Mouse (Mus musculus) heart, embryonic 16.5 days (tissue): ENCODE results near the gene Afg1l. TPM values are rescaled to one million over a fixed set of nuclear protein-coding genes. Genes with fewer than 3 reads are reported as not detected.

Experiments
- ATAC-seq: fragments of 200-750 bp; cut with Nextera tagmentation; replicated peaks from 2 replicates; pipeline ENCODE4 v1.8.0; 2017; ENCODE audit warnings: moderate number of reproducible peaks; ENCODE audit not compliant: insufficient read depth, low FRiP score; ENCODE audit errors: extremely low read depth
- H3K27ac ChIP-seq: fragments of 300-500 bp; sonication (generic); 2 replicates; pipeline ENCODE4 v1.5.1; 2014; ENCODE audit warnings: mild to moderate bottlenecking, low read length, control low read depth, moderate library complexity
- H3K27me3 ChIP-seq: fragments of 300-500 bp; sonication (generic); 2 replicates; pipeline ENCODE4 v1.6.1; 2014; ENCODE audit warnings: low read length, mixed read lengths; ENCODE audit not compliant: control insufficient read depth, insufficient read depth
- H3K36me3 ChIP-seq: fragments of 300-500 bp; sonication (generic); 2 replicates; pipeline ENCODE4 v1.6.1; 2014; ENCODE audit not compliant: control insufficient read depth, insufficient read depth
- H3K4me1 ChIP-seq: fragments of 300-500 bp; sonication (generic); 2 replicates; pipeline ENCODE4 v1.6.1; 2014; ENCODE audit warnings: low read length, mixed read lengths; ENCODE audit not compliant: control insufficient read depth, insufficient read depth
- H3K4me2 ChIP-seq: fragments of 300-500 bp; sonication (generic); 2 replicates; pipeline ENCODE4 v1.6.1; 2014; ENCODE audit warnings: low read depth, mild to moderate bottlenecking, control low read depth, low read length
- H3K4me3 ChIP-seq: fragments of 300-500 bp; sonication (generic); 2 replicates; pipeline ENCODE4 v1.5.1; 2014; ENCODE audit warnings: mild to moderate bottlenecking, control low read depth, low read length
- H3K9ac ChIP-seq: fragments of 300-500 bp; sonication (generic); 2 replicates; pipeline ENCODE4 v1.6.1; 2014; ENCODE audit warnings: low read length, control low read depth
- H3K9me3 ChIP-seq: fragments of 300-500 bp; sonication (generic); replicated peaks from 2 replicates; pipeline ENCODE4 v1.6.1; 2016; ENCODE audit warnings: low read length; ENCODE audit not compliant: control insufficient read depth
- WGBS: fragments of 180-500 bp; shearing (Covaris S2); extraction: QIAGEN DNeasy Blood & Tissue Kit; methylation state at CpG from one replicate; pipeline ENCODE4 v1.1.7; 2014; 5-methylcytosine and 5-hydroxymethylcytosine counted together
- polyA plus RNA-seq: library from polyadenylated mRNA; unstranded; fragments of >200 nt; fragmentation: Nextera tagmentation; extraction: Ambion mirVana; gene quantifications from 2 replicates; pipeline ENCODE4 v1.2.1, GENCODE M21; 2015

Afg1l gene
- polyA plus RNA-seq, 1 experiment from 2014 or later: 22.1 TPM

GRCm38 (mm10) chr10:42510141-42510540 is 31.8 kb upstream of the Afg1l start:
- peaks cover 9% of the 10 kb centered on the region for H3K36me3 ChIP-seq
- ATAC-seq: no peak
- no peak overlapping the region for H3K9ac ChIP-seq
- H3K27me3 ChIP-seq: no peaks in the 10 kb centered on the region
- no peak overlapping the region for H3K4me2 ChIP-seq
- H3K4me1 ChIP-seq: 0 out of 2 replicates have a peak, but pooled peaks cover 6% of the 10 kb centered on the region
- H3K27ac ChIP-seq: no peak overlapping the region
- WGBS: 84% methylated on average over 6 of the region's 6 CpGs
- H3K9me3 ChIP-seq: no peaks in the 10 kb centered on the region
- H3K4me3 ChIP-seq: no peak overlapping the region

GRCm38 (mm10) chr10:42504096-42504710 is 25.8 kb upstream of the Afg1l start:
- 74% methylated on average over 10 of the region's 10 CpGs for WGBS
- no peaks in the 10 kb centered on the region for H3K9me3 ChIP-seq
- peaks cover 14% of the 10 kb centered on the region; the same call in 1 of the 2 replicates for H3K4me1 ChIP-seq
- no peak for ATAC-seq
- H3K27ac ChIP-seq: no peak overlapping the region
- H3K9ac ChIP-seq: no peak overlapping the region
- peaks cover 10% of the 10 kb centered on the region for H3K36me3 ChIP-seq
- no peak overlapping the region for H3K4me3 ChIP-seq
- H3K27me3 ChIP-seq: no peaks in the 10 kb centered on the region
- peak overlapping the region; percentile 89; the same call in 1 of the 2 replicates for H3K4me2 ChIP-seq

GRCm38 (mm10) chr10:42502349-42503111 is 24.2 kb upstream of the Afg1l start:
- peak overlapping the region; percentile 83 for H3K9ac ChIP-seq
- H3K9me3 ChIP-seq: no peaks in the 10 kb centered on the region
- peaks cover 5% of the 10 kb centered on the region; the same call in 1 of the 2 replicates for H3K36me3 ChIP-seq
- no peaks in the 10 kb centered on the region for H3K27me3 ChIP-seq
- under 1% methylated on average over 53 of the region's 55 CpGs for WGBS
- H3K4me3 ChIP-seq: peak overlapping the region; percentile 64
- H3K4me2 ChIP-seq: peak overlapping the region; percentile 89
- H3K4me1 ChIP-seq: peaks cover 9% of the 10 kb centered on the region; the same call in 1 of the 2 replicates
- peak overlapping the region; percentile 93 for H3K27ac ChIP-seq
- ATAC-seq: peak; percentile 30

GRCm38 (mm10) chr10:42501775-42502348 is 23.5 kb upstream of the Afg1l start, which contains the start of gene Snx3:
Gene Snx3, plus strand, starts transcription at chr10:42502030.
- Histone ChIP-seq H3K36me3 (peaks cover 5% of the 10 kb centered on the region; the same call in 1 of the 2 replicates), H3K9ac (peak within 1 kb of the TSS; percentile 83), H3K27me3 (no peaks in the 10 kb centered on the region), H3K27ac (peak within 1 kb of the TSS; percentile 93), H3K4me2 (peak within 1 kb of the TSS; percentile 89), H3K4me1 (peaks cover 9% of the 10 kb centered on the region; the same call in 1 of the 2 replicates), H3K4me3 (peak within 1 kb of the TSS; percentile 64), H3K9me3 (no peaks in the 10 kb centered on the region)
- ATAC-seq: peak; percentile 95
- under 1% methylated on average over 68 of the region's 68 CpGs for WGBS

- no peak overlapping the region; the same call in 1 of the 2 replicates for H3K9ac ChIP-seq
- H3K4me2 ChIP-seq: peak overlapping the region; percentile 27; the same call in 1 of the 2 replicates
- peak overlapping the region; percentile 93 for H3K27ac ChIP-seq
- 61% methylated on average over 5 of the region's 5 CpGs for WGBS
- no peaks in the 10 kb centered on the region for H3K9me3 ChIP-seq
- H3K4me3 ChIP-seq: peak overlapping the region; percentile 18; the same call in 1 of the 2 replicates
- H3K4me1 ChIP-seq: peaks cover 9% of the 10 kb centered on the region; the same call in 1 of the 2 replicates
- H3K36me3 ChIP-seq: peaks cover 5% of the 10 kb centered on the region; the same call in 1 of the 2 replicates
- no peak for ATAC-seq
- H3K27me3 ChIP-seq: no peaks in the 10 kb centered on the region
Measured at GRCm38 (mm10) chr10:42501161-42501560, 22.8 kb upstream of the Afg1l start.

GRCm38 (mm10) chr10:42500611-42501010 is 22.2 kb upstream of the Afg1l start:
- ATAC-seq: no peak
- H3K9ac ChIP-seq: no peak overlapping the region
- H3K9me3 ChIP-seq: no peaks in the 10 kb centered on the region
- no peak overlapping the region for H3K4me2 ChIP-seq
- H3K4me3 ChIP-seq: no peak overlapping the region
- H3K27me3 ChIP-seq: no peaks in the 10 kb centered on the region
- WGBS: 75% methylated on average over 8 of the region's 8 CpGs
- peak overlapping the region; percentile 93 for H3K27ac ChIP-seq
- H3K36me3 ChIP-seq: peaks cover 5% of the 10 kb centered on the region; the same call in 1 of the 2 replicates
- peaks cover 9% of the 10 kb centered on the region; the same call in 1 of the 2 replicates for H3K4me1 ChIP-seq

GRCm38 (mm10) chr10:42493000-42493399 is 14.6 kb upstream of the Afg1l start:
- WGBS: 49% methylated on average over 4 of the region's 4 CpGs
- H3K9ac ChIP-seq: no peak overlapping the region
- H3K4me2 ChIP-seq: no peak overlapping the region
- H3K4me1 ChIP-seq: peaks cover 10% of the 10 kb centered on the region
- no peak for ATAC-seq
- H3K27me3 ChIP-seq: no peaks in the 10 kb centered on the region
- H3K36me3 ChIP-seq: no peaks in the 10 kb centered on the region
- no peak overlapping the region for H3K4me3 ChIP-seq
- H3K27ac ChIP-seq: no peak overlapping the region
- H3K9me3 ChIP-seq: no peaks in the 10 kb centered on the region

GRCm38 (mm10) chr10:42492027-42492771 is 13.8 kb upstream of the Afg1l start:
- Histone ChIP-seq H3K4me1 (peaks cover 10% of the 10 kb centered on the region), H3K4me2 (no peak overlapping the region), H3K27me3 (no peaks in the 10 kb centered on the region), H3K27ac (no peak overlapping the region), H3K36me3 (no peaks in the 10 kb centered on the region), H3K9ac (no peak overlapping the region), H3K9me3 (no peaks in the 10 kb centered on the region), H3K4me3 (no peak overlapping the region)
- no peak for ATAC-seq
- WGBS: 80% methylated on average over 10 of the region's 10 CpGs
